Mouse (Mus musculus): ENCODE data around the gene Zfp385c.

DNA sequence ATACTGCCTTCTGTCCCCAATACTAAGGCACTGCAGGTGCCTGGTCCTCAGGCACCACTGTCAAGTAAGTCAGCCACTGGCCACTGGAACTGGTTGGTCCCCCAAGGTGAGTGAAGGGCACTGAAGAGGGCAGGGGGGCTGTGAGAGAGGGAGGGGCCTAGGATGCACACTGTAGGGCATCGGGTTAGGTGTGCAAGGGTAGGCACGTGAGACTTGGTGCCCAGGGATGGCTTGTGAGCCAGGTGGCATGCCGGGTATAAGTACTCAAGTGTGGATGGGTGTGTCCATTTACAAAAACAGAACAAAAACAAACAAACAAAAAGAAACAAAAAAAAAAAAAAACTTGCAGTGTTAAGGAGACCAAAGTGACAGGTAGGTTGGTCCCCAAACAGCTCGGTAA is 3.8 kb downstream of the Zfp385c start:
- TF ChIP-seq EP300 (IDR thresholded peaks at IDR 0.05; ENCODE audit: insufficient read depth, low read depth, low read length) (no peak), POLR2A (IDR thresholded peaks at IDR 0.05; ENCODE audit: insufficient read depth, low read depth, low read length) (no peak), CTCF (IDR thresholded peaks at IDR 0.05) (no peak)

Data from heart, adult 2 months (tissue).